Mouse (Mus musculus) mesoderm, embryonic 11.5 days (tissue): Measurements from ENCODE around the gene Slc41a1.
A peak's percentile ranks its signal among the peaks of the same experiment; 100 is the strongest.
"Not testable (repeated sequence)": the region's sequence is repeated elsewhere in the genome, so short reads cannot be mapped to it uniquely, and the experiment has no call there.

ENCODE experiments used
- DNase-seq: peaks from one replicate; pipeline ENCODE4 v3.0.0-alpha.2; 2012; ENCODE audit warnings: low read depth, low spot score

Gene Slc41a1

GRCm38 (mm10) chr1:131827207-131827786 lies at the start of gene Slc41a1:
TSS of gene Slc41a1 (plus strand) at chr1:131827493.
- no peak for DNase-seq

- peak; percentile 8 for DNase-seq
Observed at GRCm38 (mm10) chr1:131794591-131794990, 32.7 kb upstream of the Slc41a1 start.

- no peak for DNase-seq
Observed at GRCm38 (mm10) chr1:131795171-131795570, 32.1 kb upstream of the Slc41a1 start.

GRCm38 (mm10) chr1:131797202-131797909 lies 29.9 kb upstream of the Slc41a1 start, which contains the start of gene Pm20d1:
TSS of gene Pm20d1 (plus strand) at chr1:131797381.
- DNase-seq = peak; percentile 64

GRCm38 (mm10) chr1:131800001-131800400 lies 27.3 kb upstream of the Slc41a1 start:
- no peak for DNase-seq

GRCm38 (mm10) chr1:131801071-131801470 lies 26.2 kb upstream of the Slc41a1 start:
- no peak for DNase-seq

- no peak for DNase-seq
Observed at GRCm38 (mm10) chr1:131802652-131803051, 24.6 kb upstream of the Slc41a1 start.

GRCm38 (mm10) chr1:131804166-131804565 lies 23.1 kb upstream of the Slc41a1 start:
- no peak for DNase-seq

- DNase-seq = no peak
Observed at GRCm38 (mm10) chr1:131808986-131809385, 18.3 kb upstream of the Slc41a1 start.

- DNase-seq = no peak
Observed at GRCm38 (mm10) chr1:131809651-131810050, 17.6 kb upstream of the Slc41a1 start.

- DNase-seq = no peak
Observed at GRCm38 (mm10) chr1:131811393-131811792, 15.9 kb upstream of the Slc41a1 start.

GRCm38 (mm10) chr1:131812006-131812405 lies 15.3 kb upstream of the Slc41a1 start:
- DNase-seq = no peak

- DNase-seq = no peak
Observed at GRCm38 (mm10) chr1:131812631-131813295, 14.5 kb upstream of the Slc41a1 start.

- no peak for DNase-seq
Observed at GRCm38 (mm10) chr1:131813731-131814130, 13.6 kb upstream of the Slc41a1 start.

- no peak for DNase-seq
Observed at GRCm38 (mm10) chr1:131814191-131814590, 13.1 kb upstream of the Slc41a1 start.

- no peak for DNase-seq
Observed at GRCm38 (mm10) chr1:131816886-131817285, 10.4 kb upstream of the Slc41a1 start.

- DNase-seq = not testable (repeated sequence)
Observed at GRCm38 (mm10) chr1:131820353-131820752, 6.9 kb upstream of the Slc41a1 start.

- no peak for DNase-seq
Observed at GRCm38 (mm10) chr1:131820887-131821328, 6.4 kb upstream of the Slc41a1 start.

- DNase-seq = no peak
Observed at GRCm38 (mm10) chr1:131822292-131822691, 5.0 kb upstream of the Slc41a1 start.

- no peak for DNase-seq
Observed at GRCm38 (mm10) chr1:131822856-131823492, 4.3 kb upstream of the Slc41a1 start.

GRCm38 (mm10) chr1:131823563-131823962 lies 3.7 kb upstream of the Slc41a1 start:
- no peak for DNase-seq

- DNase-seq = peak; percentile 32
Observed at GRCm38 (mm10) chr1:131824528-131825181, 2.6 kb upstream of the Slc41a1 start.
